Mouse (Mus musculus) myocyte (in vitro differentiated cells): Measurements from ENCODE around the gene Sf3b6. TPM values are rescaled to one million over a fixed set of nuclear protein-coding genes. Genes with fewer than 3 reads are reported as not detected.

ENCODE experiments used
- H3K27me3 ChIP-seq: one replicate; pipeline ENCODE4 v1.6.1; 2011; ENCODE audit not compliant: control insufficient read depth, insufficient read depth, insufficient read length
- H3K36me3 ChIP-seq: one replicate; pipeline ENCODE4 v1.6.1; 2011; ENCODE audit not compliant: control insufficient read depth, insufficient read depth
- H3K4me2 ChIP-seq: one replicate; pipeline ENCODE4 v1.6.1; 2011; ENCODE audit warnings: low read depth, control low read depth
- H3K4me3 ChIP-seq: one replicate; pipeline ENCODE4 v1.5.1; 2011; ENCODE audit warnings: mild to moderate bottlenecking, control low read depth, moderate library complexity
- H3K79me2 ChIP-seq: one replicate; pipeline ENCODE4 v1.6.1; 2011; ENCODE audit not compliant: control insufficient read depth, insufficient read depth
- H3ac ChIP-seq: one replicate; pipeline ENCODE4 v1.6.1; 2011; ENCODE audit not compliant: control insufficient read depth, insufficient read length
- CEBPB ChIP-seq: IDR thresholded peaks from 2 replicates; pipeline ENCODE4 v1.6.1; 2011; ENCODE audit warnings: mild to moderate bottlenecking, moderate library complexity; ENCODE audit not compliant: poor library complexity, insufficient read depth, severe bottlenecking
- E2F4 ChIP-seq: IDR thresholded peaks from one replicate; pipeline ENCODE4 v1.6.1; 2011; ENCODE audit warnings: mild to moderate bottlenecking, control low read depth, moderate library complexity; ENCODE audit not compliant: insufficient read depth
- MAX ChIP-seq: IDR thresholded peaks from one replicate; pipeline ENCODE4 v1.6.1; 2011; ENCODE audit warnings: low read depth, mild to moderate bottlenecking, control low read depth
- MYOD1 ChIP-seq, 3 experiments: IDR thresholded peaks; one replicate each; pipeline ENCODE4 v1.6.1; 2011; ENCODE audit warnings: control low read depth in 2 of 3, low read depth in 2 of 3, mild to moderate bottlenecking in 2 of 3, moderate library complexity in 1 of 3; ENCODE audit not compliant: insufficient read length in 2 of 3, control insufficient read depth in 1 of 3
- MYOG ChIP-seq, 3 experiments: IDR thresholded peaks; one replicate each; pipeline ENCODE4 v1.6.1; 2011; ENCODE audit warnings: control low read depth in 2 of 3, low read depth in 2 of 3, mild to moderate bottlenecking in 2 of 3; ENCODE audit not compliant: insufficient read length in 2 of 3, control insufficient read depth in 1 of 3, insufficient read depth in 1 of 3
- POLR2A ChIP-seq: IDR thresholded peaks from one replicate; pipeline ENCODE4 v1.6.1; 2011; ENCODE audit warnings: low read depth, mild to moderate bottlenecking, control low read depth, moderate library complexity; ENCODE audit not compliant: insufficient read length
- POLR2AphosphoS2 ChIP-seq: IDR thresholded peaks from one replicate; pipeline ENCODE4 v1.6.1; 2011; ENCODE audit warnings: low read depth, control low read depth; ENCODE audit not compliant: insufficient read length
- REST ChIP-seq: IDR thresholded peaks from one replicate; pipeline ENCODE4 v1.6.1; 2011; ENCODE audit warnings: mild to moderate bottlenecking, control low read depth, moderate library complexity; ENCODE audit not compliant: insufficient read depth, insufficient read length
- SRF ChIP-seq: IDR thresholded peaks from one replicate; pipeline ENCODE4 v1.6.1; 2011; ENCODE audit warnings: low read depth; ENCODE audit not compliant: control insufficient read depth, insufficient read length
- TCF12 ChIP-seq: IDR thresholded peaks from one replicate; pipeline ENCODE4 v1.6.1; 2011; ENCODE audit warnings: mild to moderate bottlenecking, control low read depth; ENCODE audit not compliant: poor library complexity, insufficient read depth, severe bottlenecking
- TCF3 ChIP-seq: IDR thresholded peaks from one replicate; pipeline ENCODE4 v1.6.1; 2011; ENCODE audit warnings: low read depth, control low read depth; ENCODE audit not compliant: insufficient read length
- USF1 ChIP-seq: IDR thresholded peaks from one replicate; pipeline ENCODE4 v1.6.1; 2011; ENCODE audit warnings: low read depth, mild to moderate bottlenecking, control low read depth, moderate library complexity
- polyA plus RNA-seq: library from polyadenylated mRNA; unstranded; fragments of >200 nt; fragmentation: generic; extraction: Trizol; gene quantifications from one replicate; pipeline ENCODE4 v1.2.1, GENCODE M21; 2012; ENCODE audit warnings: missing spikeins

Sf3b6 gene
- polyA plus RNA-seq, 1 experiment, result 100.0 TPM

- TF ChIP-seq USF1 (no peak), POLR2A (no peak), MAX (no peak), E2F4 (no peak), CEBPB (no peak), MYOG (IDR thresholded peaks at IDR 0.05; ENCODE audit: control insufficient read depth in 1 of 3, insufficient read depth in 1 of 3, insufficient read length in 2 of 3, low read depth in 2 of 3) (no peak), REST (no peak), TCF3 (no peak), TCF12 (no peak), POLR2AphosphoS2 (no peak), SRF (no peak), MYOD1 (IDR thresholded peaks at IDR 0.05; ENCODE audit: control insufficient read depth in 1 of 3, insufficient read length in 2 of 3, low read depth in 2 of 3) (no peak)
- Histone ChIP-seq H3ac (no peak overlapping the region), H3K4me2 (no peak overlapping the region), H3K4me3 (no peak overlapping the region), H3K27me3 (no peaks in the 10 kb centered on the region), H3K36me3 (no peaks in the 10 kb centered on the region), H3K79me2 (no peaks in the 10 kb centered on the region)
These were observed 46.5 kb downstream of the Sf3b6 start for GRCm38 (mm10) chr12:4863654-4864337.

- Histone ChIP-seq H3ac (no peak overlapping the region), H3K27me3 (no peaks in the 10 kb centered on the region), H3K4me3 (no peak overlapping the region), H3K36me3 (no peaks in the 10 kb centered on the region), H3K79me2 (no peaks in the 10 kb centered on the region), H3K4me2 (no peak overlapping the region)
- TF ChIP-seq MAX, result no peak
- no peak for TF ChIP-seq E2F4
- TF ChIP-seq POLR2A, result no peak
- no peak for TF ChIP-seq USF1
- TF ChIP-seq TCF12, result no peak
These were observed 47.0 kb downstream of the Sf3b6 start for GRCm38 (mm10) chr12:4864338-4864690.

GRCm38 (mm10) chr12:4868924-4869323, 51.6 kb downstream of the Sf3b6 start:
- Histone ChIP-seq H3ac (no peak overlapping the region), H3K36me3 (no peaks in the 10 kb centered on the region), H3K4me3 (no peak overlapping the region), H3K79me2 (no peaks in the 10 kb centered on the region), H3K4me2 (no peak overlapping the region), H3K27me3 (no peaks in the 10 kb centered on the region)
- TF ChIP-seq MYOD1 (IDR thresholded peaks at IDR 0.05; ENCODE audit: control insufficient read depth in 1 of 3, insufficient read length in 2 of 3, low read depth in 2 of 3) (no peak), MAX (no peak), POLR2A (no peak), USF1 (no peak), TCF12 (no peak), TCF3 (no peak), MYOG (IDR thresholded peaks at IDR 0.05; ENCODE audit: control insufficient read depth in 1 of 3, insufficient read depth in 1 of 3, insufficient read length in 2 of 3, low read depth in 2 of 3) (no peak), REST (no peak), E2F4 (no peak), CEBPB (no peak), SRF (no peak), POLR2AphosphoS2 (no peak)

GRCm38 (mm10) chr12:4871260-4871659, 53.9 kb downstream of the Sf3b6 start:
- no peaks in the 10 kb centered on the region for H3K79me2 ChIP-seq
- H3K4me2 ChIP-seq, result no peak overlapping the region
- H3ac ChIP-seq, result no peak overlapping the region
- no peak for TF ChIP-seq REST
- TF ChIP-seq E2F4, result no peak
- no peak for TF ChIP-seq POLR2A
- TF ChIP-seq MYOG (IDR thresholded peaks at IDR 0.05; ENCODE audit: control insufficient read depth in 1 of 3, insufficient read depth in 1 of 3, insufficient read length in 2 of 3, low read depth in 2 of 3), result no peak
- no peak for TF ChIP-seq MAX
- TF ChIP-seq SRF, result no peak
- TF ChIP-seq USF1, result no peak
- TF ChIP-seq CEBPB, result no peak
- no peak for TF ChIP-seq MYOD1 (IDR thresholded peaks at IDR 0.05; ENCODE audit: control insufficient read depth in 1 of 3, insufficient read length in 2 of 3, low read depth in 2 of 3)
- TF ChIP-seq TCF12, result no peak
- TF ChIP-seq POLR2AphosphoS2, result no peak
- no peak for TF ChIP-seq TCF3
- H3K4me3 ChIP-seq, result no peak overlapping the region
- no peaks in the 10 kb centered on the region for H3K36me3 ChIP-seq
- H3K27me3 ChIP-seq, result no peaks in the 10 kb centered on the region

GRCm38 (mm10) chr12:4872273-4872672, 54.9 kb downstream of the Sf3b6 start:
- TF ChIP-seq POLR2AphosphoS2 (no peak), POLR2A (no peak), MYOG (IDR thresholded peaks at IDR 0.05; ENCODE audit: control insufficient read depth in 1 of 3, insufficient read depth in 1 of 3, insufficient read length in 2 of 3, low read depth in 2 of 3) (no peak), TCF3 (no peak), SRF (no peak), USF1 (no peak), CEBPB (no peak), MYOD1 (IDR thresholded peaks at IDR 0.05; ENCODE audit: control insufficient read depth in 1 of 3, insufficient read length in 2 of 3, low read depth in 2 of 3) (no peak), TCF12 (no peak), E2F4 (no peak), REST (no peak), MAX (no peak)
- H3K79me2 ChIP-seq, result no peaks in the 10 kb centered on the region
- H3K4me3 ChIP-seq, result no peak overlapping the region
- no peak overlapping the region for H3ac ChIP-seq
- H3K4me2 ChIP-seq, result no peak overlapping the region
- no peaks in the 10 kb centered on the region for H3K27me3 ChIP-seq
- no peaks in the 10 kb centered on the region for H3K36me3 ChIP-seq
